Mouse (Mus musculus) limb, embryonic 11.5 days (tissue): ENCODE measurements around the gene Sept7. TPM values are rescaled to one million over a fixed set of nuclear protein-coding genes. Genes with fewer than 3 reads are reported as not detected.
"Not testable (repeated sequence)": the region's sequence is repeated elsewhere in the genome, so short reads cannot be mapped to it uniquely, and the experiment has no call there.

Source experiments
- ATAC-seq: fragments of 200-750 bp; cut with Nextera tagmentation; 2 replicates; pipeline ENCODE4 v1.8.0; 2017; ENCODE audit warnings: low read depth; ENCODE audit not compliant: insufficient number of reproducible peaks, low FRiP score, low TSS enrichment
- DNase-seq: peaks from one replicate; pipeline ENCODE4 v3.0.0-alpha.2; 2015; ENCODE audit warnings: low spot score
- H3K27ac ChIP-seq: fragments of 300-500 bp; sonication (generic); replicated peaks from 2 replicates; pipeline ENCODE4 v1.5.1; 2014; ENCODE audit warnings: low read depth, mild to moderate bottlenecking, low read length
- H3K27me3 ChIP-seq: fragments of 300-500 bp; sonication (generic); 2 replicates; pipeline ENCODE4 v1.6.1; 2014; ENCODE audit warnings: mild to moderate bottlenecking, low read length, mixed read lengths; ENCODE audit not compliant: control insufficient read depth, insufficient read depth
- H3K36me3 ChIP-seq: fragments of 300-500 bp; sonication (generic); 2 replicates; pipeline ENCODE4 v1.6.1; 2014; ENCODE audit warnings: mild to moderate bottlenecking, low read length, moderate library complexity, mixed read lengths; ENCODE audit not compliant: control insufficient read depth, insufficient read depth
- H3K4me1 ChIP-seq: fragments of 300-500 bp; sonication (generic); 2 replicates; pipeline ENCODE4 v1.6.1; 2014; ENCODE audit warnings: low read length, mixed read lengths; ENCODE audit not compliant: control insufficient read depth, insufficient read depth
- H3K4me2 ChIP-seq: fragments of 300-500 bp; sonication (generic); 2 replicates; pipeline ENCODE4 v1.6.1; 2014; ENCODE audit warnings: low read depth, mild to moderate bottlenecking, moderate library complexity; ENCODE audit not compliant: severe bottlenecking
- H3K4me3 ChIP-seq: fragments of 300-500 bp; sonication (generic); 2 replicates; pipeline ENCODE4 v1.5.1; 2014; ENCODE audit warnings: low read depth, low read length
- H3K9ac ChIP-seq: fragments of 300-500 bp; sonication (generic); 2 replicates; pipeline ENCODE4 v1.6.1; 2014; ENCODE audit warnings: mild to moderate bottlenecking, low read length
- H3K9me3 ChIP-seq: fragments of 300-500 bp; sonication (generic); 2 replicates; pipeline ENCODE4 v1.6.1; 2016; ENCODE audit warnings: low read length; ENCODE audit not compliant: control insufficient read depth
- WGBS: fragments of 180-500 bp; shearing (Covaris S2); extraction: QIAGEN DNeasy Blood & Tissue Kit; methylation state at CpG from one replicate; pipeline ENCODE4 v1.1.7; 2014; 5-methylcytosine and 5-hydroxymethylcytosine counted together
- polyA plus RNA-seq: library from polyadenylated mRNA; unstranded; fragments of >200 nt; fragmentation: Nextera tagmentation; extraction: Ambion mirVana; gene quantifications from 2 replicates; pipeline ENCODE4 v1.2.1, GENCODE M21; 2014

The Sept7 gene
- polyA plus RNA-seq, 1 experiment from 2014 or later = 295 TPM

DNA sequence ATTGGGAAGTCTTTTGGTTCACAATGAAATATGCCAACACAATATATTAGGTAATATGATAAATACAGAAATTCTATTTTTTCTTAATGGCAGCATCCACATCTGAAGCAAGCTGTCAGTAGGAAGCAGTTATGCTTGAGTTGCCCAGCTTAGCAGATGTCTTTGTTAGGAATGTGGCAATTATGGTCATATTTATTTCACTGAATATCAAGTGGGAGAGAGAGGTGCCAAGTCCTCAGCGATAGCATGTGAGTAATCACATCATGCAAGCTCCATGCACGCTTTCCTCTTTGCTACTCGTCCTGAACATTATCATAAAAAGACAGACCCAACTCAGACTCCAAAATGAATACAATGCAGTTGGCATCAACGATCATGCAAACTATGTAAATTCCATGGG is 27.3 kb upstream of the Sept7 start:
- 89% methylated on average over 4 of the region's 4 CpGs for WGBS
- Histone ChIP-seq H3K4me2 (no peak overlapping the region), H3K4me3 (no peak overlapping the region), H3K27ac (no peak overlapping the region), H3K27me3 (no peaks in the 10 kb centered on the region), H3K36me3 (no peaks in the 10 kb centered on the region), H3K4me1 (no peaks in the 10 kb centered on the region), H3K9ac (no peak overlapping the region), H3K9me3 (no peaks in the 10 kb centered on the region)
- ATAC-seq = no peak
- DNase-seq = no peak

DNA sequence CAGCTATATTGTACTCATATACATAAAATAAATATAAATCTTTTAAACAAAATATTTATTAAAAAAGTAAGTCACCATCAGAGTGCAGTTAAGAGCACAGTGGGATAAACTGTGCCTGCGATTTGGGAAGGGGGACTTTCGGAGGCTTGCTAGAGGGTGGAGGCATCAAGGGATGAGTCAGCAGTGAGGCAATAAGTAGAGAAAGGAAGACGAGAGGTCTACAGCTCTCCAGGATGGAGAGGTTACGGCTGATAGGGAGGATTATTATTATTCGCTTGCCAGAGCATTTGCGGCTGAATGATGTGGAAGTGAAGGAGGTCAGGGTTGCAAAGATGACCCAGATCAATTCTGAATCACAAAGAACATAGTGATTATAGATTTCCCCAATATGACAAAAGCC is 22.5 kb upstream of the Sept7 start:
- Histone ChIP-seq H3K4me1 (no peaks in the 10 kb centered on the region), H3K4me2 (no peak overlapping the region), H3K36me3 (no peaks in the 10 kb centered on the region), H3K9me3 (no peaks in the 10 kb centered on the region), H3K27me3 (no peaks in the 10 kb centered on the region), H3K27ac (no peak overlapping the region), H3K9ac (no peak overlapping the region), H3K4me3 (no peak overlapping the region)
- ATAC-seq = no peak
- no peak for DNase-seq
- WGBS = 88% methylated on average over 6 of the region's 6 CpGs

- no peaks in the 10 kb centered on the region for H3K4me1 ChIP-seq
- no peak overlapping the region for H3K9ac ChIP-seq
- H3K36me3 ChIP-seq = no peaks in the 10 kb centered on the region
- DNase-seq (no peak), ATAC-seq (no peak)
- no peak overlapping the region for H3K4me3 ChIP-seq
- no peaks in the 10 kb centered on the region for H3K9me3 ChIP-seq
- WGBS = 90% methylated on average over 10 of the region's 10 CpGs
- H3K4me2 ChIP-seq = no peak overlapping the region
- no peak overlapping the region for H3K27ac ChIP-seq
- no peaks in the 10 kb centered on the region for H3K27me3 ChIP-seq
Measured at GRCm38 (mm10) chr9:25230213-25231039, 21.8 kb upstream of the Sept7 start.

- H3K4me1 ChIP-seq = no peaks in the 10 kb centered on the region
- H3K9me3 ChIP-seq = no peaks in the 10 kb centered on the region
- H3K27me3 ChIP-seq = no peaks in the 10 kb centered on the region
- H3K4me3 ChIP-seq = no peak overlapping the region
- ATAC-seq (no peak), DNase-seq (no peak)
- no peak overlapping the region for H3K4me2 ChIP-seq
- H3K27ac ChIP-seq = no peak overlapping the region
- no peak overlapping the region for H3K9ac ChIP-seq
- WGBS = 81% methylated on average over 3 of the region's 3 CpGs
- H3K36me3 ChIP-seq = no peaks in the 10 kb centered on the region
Measured at GRCm38 (mm10) chr9:25241065-25241464, 11.2 kb upstream of the Sept7 start.

- not testable (repeated sequence) for DNase-seq, ATAC-seq, H3K4me1 ChIP-seq, H3K9me3 ChIP-seq, H3K9ac ChIP-seq, H3K36me3 ChIP-seq, H3K27ac ChIP-seq, H3K4me2 ChIP-seq, H3K4me3 ChIP-seq, H3K27me3 ChIP-seq
- 91% methylated on average over 5 of the region's 5 CpGs for WGBS
Measured at GRCm38 (mm10) chr9:25241783-25242182, 10.5 kb upstream of the Sept7 start.

DNA sequence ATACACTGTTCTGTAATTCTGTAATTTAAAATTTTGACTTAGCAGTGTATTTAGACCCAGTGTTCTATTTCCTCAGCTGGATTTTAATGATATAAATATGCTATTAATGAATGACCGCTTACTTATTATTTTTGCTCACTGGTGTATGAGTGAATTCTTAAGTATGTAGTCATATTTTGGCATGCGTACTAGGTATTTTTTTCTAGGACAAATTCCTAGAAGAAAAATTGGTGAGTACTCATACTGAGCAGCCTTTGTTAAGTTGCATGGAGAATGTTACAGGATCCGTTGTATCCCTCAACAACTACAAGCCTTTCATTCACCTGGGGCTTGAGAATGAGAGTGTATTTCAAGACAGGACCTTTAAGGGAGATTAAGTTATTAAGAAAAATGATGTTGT is 10.0 kb upstream of the Sept7 start:
- Histone ChIP-seq H3K4me3 (no peak overlapping the region), H3K27me3 (no peaks in the 10 kb centered on the region), H3K36me3 (no peaks in the 10 kb centered on the region), H3K4me1 (no peaks in the 10 kb centered on the region), H3K27ac (no peak overlapping the region), H3K9ac (no peak overlapping the region), H3K4me2 (no peak overlapping the region), H3K9me3 (no peaks in the 10 kb centered on the region)
- DNase-seq (no peak), ATAC-seq (no peak)
- WGBS = 95% methylated on average over 3 of the region's 3 CpGs

GRCm38 (mm10) chr9:25243926-25244657 is 8.1 kb upstream of the Sept7 start:
- Histone ChIP-seq H3K27me3 (no peaks in the 10 kb centered on the region), H3K4me1 (no peaks in the 10 kb centered on the region), H3K27ac (no peak overlapping the region), H3K9me3 (no peaks in the 10 kb centered on the region), H3K4me3 (no peak overlapping the region), H3K9ac (no peak overlapping the region), H3K4me2 (no peak overlapping the region), H3K36me3 (no peaks in the 10 kb centered on the region)
- DNase-seq = no peak
- 61% methylated on average over 4 of the region's 4 CpGs for WGBS
- ATAC-seq = no peak

GRCm38 (mm10) chr9:25245125-25245524 is 7.1 kb upstream of the Sept7 start:
- Histone ChIP-seq H3K36me3 (no peaks in the 10 kb centered on the region), H3K4me1 (no peaks in the 10 kb centered on the region), H3K4me3 (no peak overlapping the region), H3K4me2 (no peak overlapping the region), H3K27ac (no peak overlapping the region), H3K27me3 (no peaks in the 10 kb centered on the region), H3K9me3 (no peaks in the 10 kb centered on the region), H3K9ac (no peak overlapping the region)
- ATAC-seq = no peak
- no peak for DNase-seq
- WGBS = 82% methylated on average over 4 of the region's 4 CpGs
